Mouse (Mus musculus): ENCODE results near the gene Aifm1.

DNA sequence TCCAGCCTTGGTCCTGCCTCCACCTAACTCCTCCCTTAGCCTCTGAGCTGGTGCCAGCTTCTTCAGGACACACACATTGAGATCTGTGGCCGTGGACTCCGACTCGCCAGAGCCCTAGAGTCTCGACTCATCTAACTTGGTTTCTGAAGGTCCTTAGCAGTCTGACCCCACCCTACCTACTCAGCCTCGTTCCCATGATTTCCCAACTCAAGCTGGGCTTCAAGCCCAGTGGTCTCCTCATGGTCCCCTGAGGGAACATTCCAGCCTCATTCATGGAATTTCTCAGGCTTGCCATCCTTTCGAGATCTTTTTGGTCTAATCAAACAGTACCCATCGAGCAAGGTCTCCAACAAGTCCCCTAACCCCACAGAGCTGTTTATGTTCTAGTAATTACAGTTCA is 71.4 kb downstream of the Aifm1 start:
- TF ChIP-seq EP300 (optimal IDR thresholded peaks at IDR 0.05) (no peak), CTCF (IDR thresholded peaks at IDR 0.05; ENCODE audit: low read depth) (no peak)
